Mouse (Mus musculus) common myeloid progenitor, adult 5-6 weeks (primary cell): Measurements from ENCODE around the gene Pced1a. TPM values are rescaled to one million over a fixed set of nuclear protein-coding genes. Genes with fewer than 3 reads are reported as not detected.

ENCODE experiments used
- ATAC-seq: replicated peaks from 2 replicates; pipeline ENCODE4 v1.8.0; 2016; ENCODE audit warnings: low read depth, mild to moderate bottlenecking, moderate TSS enrichment, inconsistent platforms; ENCODE audit not compliant: poor library complexity, severe bottlenecking
- total RNA-seq: library from RNA; stranded (forward); fragments of 200-1000, 187-1606 nt; gene quantifications from 2 replicates; pipeline ENCODE4 v1.2.3, GENCODE M21; 2017

Pced1a gene
- total RNA-seq, result 9.0 and 14.7 TPM in 2 replicates

- ATAC-seq, result peak; percentile 78
These were observed at the start of gene Pced1a, which contains the start of gene Vps16 for GRCm38 (mm10) chr2:130424126-130424853. Pced1a (minus strand) TSS chr2:130424701. Vps16 (plus strand) TSS chr2:130424339.

GRCm38 (mm10) chr2:130472908-130473510 is 48.5 kb upstream of the Pced1a start:
- ATAC-seq, result peak; percentile 78

GRCm38 (mm10) chr2:130469935-130470334 is 45.4 kb upstream of the Pced1a start:
- peak; percentile 50 for ATAC-seq

- no peak for ATAC-seq
These were observed 44.9 kb upstream of the Pced1a start for GRCm38 (mm10) chr2:130469366-130469765.

GRCm38 (mm10) chr2:130466438-130466837 is 41.9 kb upstream of the Pced1a start:
- ATAC-seq, result no peak

- peak; percentile 32; the same call in 1 of the 2 replicates for ATAC-seq
These were observed 37.0 kb upstream of the Pced1a start for GRCm38 (mm10) chr2:130461287-130462071.

- no peak for ATAC-seq
These were observed 35.1 kb upstream of the Pced1a start for GRCm38 (mm10) chr2:130459576-130459975.

GRCm38 (mm10) chr2:130457871-130458270 is 33.4 kb upstream of the Pced1a start:
- ATAC-seq, result no peak

GRCm38 (mm10) chr2:130454748-130455370 is 30.4 kb upstream of the Pced1a start:
- ATAC-seq, result no peak

GRCm38 (mm10) chr2:130453421-130453820 is 28.9 kb upstream of the Pced1a start:
- ATAC-seq, result no peak

- ATAC-seq, result no peak
These were observed 27.8 kb upstream of the Pced1a start for GRCm38 (mm10) chr2:130452266-130452665.

- ATAC-seq, result no peak
These were observed 27.2 kb upstream of the Pced1a start for GRCm38 (mm10) chr2:130451727-130452090.

- ATAC-seq, result no peak
These were observed 26.7 kb upstream of the Pced1a start for GRCm38 (mm10) chr2:130451086-130451726.

- peak; percentile 40 for ATAC-seq
These were observed 25.9 kb upstream of the Pced1a start for GRCm38 (mm10) chr2:130450434-130450796.

GRCm38 (mm10) chr2:130449794-130450433 is 25.4 kb upstream of the Pced1a start, which contains the start of gene Ptpra:
Ptpra (plus strand) TSS chr2:130450278.
- peak; percentile 88 for ATAC-seq

- 0 out of 2 replicates have a peak, but pooled peaks have one; percentile 9 for ATAC-seq
These were observed 24.7 kb upstream of the Pced1a start for GRCm38 (mm10) chr2:130449021-130449793.

- ATAC-seq, result 0 out of 2 replicates have a peak, but pooled peaks have one; percentile 27
These were observed 23.9 kb upstream of the Pced1a start for GRCm38 (mm10) chr2:130448449-130448848.

GRCm38 (mm10) chr2:130442162-130442561 is 17.7 kb upstream of the Pced1a start:
- no peak for ATAC-seq
